Mouse (Mus musculus) liver, embryonic 14.5 days (tissue): Measurements from ENCODE around the gene Eif2b4. TPM values are rescaled to one million over a fixed set of nuclear protein-coding genes. Genes with fewer than 3 reads are reported as not detected.

Source experiments
- ATAC-seq: fragments of 200-750 bp; cut with Nextera tagmentation; 2 replicates; pipeline ENCODE4 v1.8.0; 2017; ENCODE audit warnings: moderate number of reproducible peaks, mild to moderate bottlenecking, moderate library complexity; ENCODE audit not compliant: insufficient read depth
- DNase-seq, 3 experiments: peaks; one replicate each; pipeline ENCODE4 v3.0.0-alpha.2; 2012 to 2013; ENCODE audit warnings: low read depth in 3 of 3, low spot score in 3 of 3
- H3K27ac ChIP-seq: fragments of 300-500 bp; sonication (generic); 2 replicates; pipeline ENCODE4 v1.5.1; 2014; ENCODE audit warnings: moderate library complexity, mild to moderate bottlenecking, control low read depth, inconsistent platforms
- H3K27me3 ChIP-seq: fragments of 300-500 bp; sonication (generic); 2 replicates; pipeline ENCODE4 v1.6.1; 2014; ENCODE audit warnings: mild to moderate bottlenecking, low read length, moderate library complexity; ENCODE audit not compliant: control insufficient read depth, insufficient read depth
- H3K36me3 ChIP-seq: fragments of 300-500 bp; sonication (generic); replicated peaks from 2 replicates; pipeline ENCODE4 v1.6.1; 2014; ENCODE audit warnings: low read depth; ENCODE audit not compliant: control insufficient read depth, insufficient read depth
- H3K4me1 ChIP-seq, 2 experiments: fragments of 200-500 bp in 1 of 2; fragments of 300-500 bp in 1 of 2; sonication (generic) in 1 of 2; replicated peaks; 2 replicates each; pipeline ENCODE4 v1.6.1; 2012 to 2014; ENCODE audit warnings: antibody characterized with exemption in 1 of 2, inconsistent platforms in 1 of 2, low read length in 1 of 2; ENCODE audit not compliant: control insufficient read depth in 2 of 2, insufficient read depth in 2 of 2
- H3K4me2 ChIP-seq: fragments of 300-500 bp; sonication (generic); 2 replicates; pipeline ENCODE4 v1.6.1; 2014; ENCODE audit warnings: low read depth, mild to moderate bottlenecking, control low read depth, moderate library complexity
- H3K4me3 ChIP-seq, 2 experiments: fragments of 200-500 bp in 1 of 2; fragments of 300-500 bp in 1 of 2; sonication (generic) in 1 of 2; 2 replicates each; pipeline ENCODE4 v1.5.1; 2012 to 2014; ENCODE audit warnings: low read depth in 2 of 2, low read length in 2 of 2, mild to moderate bottlenecking in 2 of 2, control low read depth in 1 of 2, inconsistent platforms in 1 of 2, moderate library complexity in 1 of 2; ENCODE audit not compliant: insufficient read depth in 1 of 2
- H3K9ac ChIP-seq: fragments of 300-500 bp; sonication (generic); replicated peaks from 2 replicates; pipeline ENCODE4 v1.6.1; 2014; ENCODE audit warnings: mild to moderate bottlenecking, control low read depth, moderate library complexity
- H3K9me3 ChIP-seq: fragments of 300-500 bp; sonication (generic); 2 replicates; pipeline ENCODE4 v1.6.1; 2016; ENCODE audit warnings: low read length, mixed read lengths; ENCODE audit not compliant: control insufficient read depth
- CTCF ChIP-seq: IDR thresholded peaks from 2 replicates; pipeline ENCODE4 v1.5.1; 2016; ENCODE audit warnings: antibody characterized with exemption, low read depth, control low read depth
- EP300 ChIP-seq: IDR thresholded peaks from 2 replicates; pipeline ENCODE4 v1.6.1; 2016; ENCODE audit warnings: antibody characterized with exemption, low read depth
- WGBS: fragments of 180-500 bp; shearing (Covaris S2); extraction: QIAGEN DNeasy Blood & Tissue Kit; methylation state at CpG from one replicate; pipeline ENCODE4 v1.1.7; 2014; ENCODE audit not compliant: insufficient replicate concordance; 5-methylcytosine and 5-hydroxymethylcytosine counted together
- polyA plus RNA-seq, 2 experiments: library from polyadenylated mRNA; depleted of rRNA in 1 of 2; stranded (reverse) in 1 of 2; unstranded in 1 of 2; fragments of >200 nt; fragmentation: Nextera tagmentation in 1 of 2; extraction: Ambion mirVana in 1 of 2; gene quantifications; 2 replicates each; pipeline versions ENCODE4 v1.2.1 to v1.2.3; 2012 to 2014

The Eif2b4 gene
- polyA plus RNA-seq, 2 experiments, result 29.9 to 46.1 TPM

DNA sequence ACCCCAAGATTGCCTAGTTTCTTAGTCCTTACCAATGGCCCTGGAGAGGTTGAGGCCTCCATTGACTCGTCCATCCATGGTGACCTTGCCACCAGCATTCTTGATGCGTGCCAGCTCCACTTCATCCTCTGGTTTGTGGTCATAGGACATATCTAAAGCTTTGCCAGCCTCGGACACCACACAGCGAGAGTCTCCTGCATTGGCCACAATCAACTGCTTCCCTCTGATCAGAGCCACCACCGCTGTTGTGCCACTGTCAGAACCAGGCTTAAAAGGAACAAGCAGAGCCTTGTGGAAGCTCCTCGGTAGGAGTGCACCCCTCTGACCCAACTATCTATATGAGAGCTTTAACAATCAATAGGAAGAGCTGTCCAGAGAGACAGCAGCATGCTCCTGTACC lies 11.2 kb upstream of the Eif2b4 start:
- no peak overlapping the region for H3K4me3 ChIP-seq
- H3K9ac ChIP-seq, result no peak overlapping the region
- H3K27me3 ChIP-seq, result no peaks in the 10 kb centered on the region
- H3K36me3 ChIP-seq, result peaks cover 70% of the 10 kb centered on the region
- no peak for DNase-seq
- H3K9me3 ChIP-seq, result no peaks in the 10 kb centered on the region; the same call in 1 of the 2 replicates
- peaks cover 0 to 3% of the 10 kb centered on the region in 2 experiments; a peak in 3 of 4 replicates for H3K4me1 ChIP-seq
- no peak for ATAC-seq
- no peak overlapping the region for H3K27ac ChIP-seq
- TF ChIP-seq EP300, result no peak
- TF ChIP-seq CTCF, result no peak
- H3K4me2 ChIP-seq, result no peak overlapping the region
- 87% methylated on average over 6 of the region's 6 CpGs for WGBS

DNA sequence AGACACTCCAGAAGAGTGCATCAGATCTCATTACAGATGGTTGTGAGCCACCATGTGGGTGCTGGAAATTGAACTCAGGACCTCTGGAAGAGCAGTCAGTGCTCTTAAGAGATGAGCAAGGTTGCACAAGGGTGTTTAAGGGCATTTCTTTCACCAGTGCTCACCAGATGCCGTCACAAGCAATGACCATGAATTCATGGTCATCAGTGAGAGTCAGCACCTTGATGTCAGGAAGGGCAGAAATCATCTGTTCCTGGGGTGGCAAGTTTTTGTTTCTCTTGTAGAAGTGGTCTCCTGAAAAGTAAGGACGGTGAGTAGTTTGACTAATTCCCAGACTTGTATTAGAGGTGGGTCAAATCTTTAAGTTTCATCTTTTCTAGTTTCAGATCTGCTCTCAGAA lies 10.6 kb upstream of the Eif2b4 start:
- Histone ChIP-seq H3K4me3 (no peak overlapping the region), H3K36me3 (peaks cover 76% of the 10 kb centered on the region), H3K4me2 (no peak overlapping the region), H3K4me1 (peaks cover 0 to 3% of the 10 kb centered on the region in 2 experiments; a peak in 3 of 4 replicates), H3K27ac (no peak overlapping the region), H3K9me3 (no peaks in the 10 kb centered on the region; the same call in 1 of the 2 replicates), H3K9ac (no peak overlapping the region), H3K27me3 (no peaks in the 10 kb centered on the region)
- ATAC-seq, result no peak
- 77% methylated on average over 2 of the region's 2 CpGs for WGBS
- TF ChIP-seq CTCF (no peak), EP300 (no peak)
- no peak for DNase-seq

DNA sequence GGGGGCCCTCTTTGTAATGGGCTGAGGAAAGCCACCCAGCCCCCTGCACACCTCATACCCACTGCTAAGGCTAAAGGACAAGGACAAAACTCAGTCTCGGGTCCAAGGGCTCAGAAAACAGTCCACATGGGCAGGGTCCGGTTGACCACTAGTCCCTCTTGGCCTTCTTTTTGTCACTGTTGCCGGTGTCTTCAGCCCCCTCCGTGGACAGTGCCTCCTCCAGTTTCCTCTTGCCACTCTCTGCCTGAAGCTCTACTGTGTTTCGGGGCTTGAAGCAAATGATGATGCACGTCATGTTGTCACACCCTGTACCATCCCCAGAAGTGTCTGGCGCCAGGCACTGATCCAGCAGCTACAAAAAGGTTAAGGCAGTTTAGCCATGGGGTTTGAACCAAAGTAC lies 9.7 kb upstream of the Eif2b4 start:
- H3K4me2 ChIP-seq, result peak overlapping the region; percentile 61
- no peaks in the 10 kb centered on the region for H3K27me3 ChIP-seq
- H3K4me1 ChIP-seq, result peaks cover 0 to 3% of the 10 kb centered on the region in 2 experiments; a peak in 3 of 4 replicates
- DNase-seq, result no peak
- H3K9me3 ChIP-seq, result no peaks in the 10 kb centered on the region; the same call in 1 of the 2 replicates
- H3K9ac ChIP-seq, result no peak overlapping the region
- H3K36me3 ChIP-seq, result peaks cover 78% of the 10 kb centered on the region
- WGBS, result 77% methylated on average over 7 of the region's 7 CpGs
- peak overlapping the region in 1 of 2 experiments; percentile 77; a peak in 2 of 4 replicates for H3K4me3 ChIP-seq
- TF ChIP-seq EP300, result no peak
- no peak for TF ChIP-seq CTCF
- ATAC-seq, result no peak
- no peak overlapping the region for H3K27ac ChIP-seq

DNA sequence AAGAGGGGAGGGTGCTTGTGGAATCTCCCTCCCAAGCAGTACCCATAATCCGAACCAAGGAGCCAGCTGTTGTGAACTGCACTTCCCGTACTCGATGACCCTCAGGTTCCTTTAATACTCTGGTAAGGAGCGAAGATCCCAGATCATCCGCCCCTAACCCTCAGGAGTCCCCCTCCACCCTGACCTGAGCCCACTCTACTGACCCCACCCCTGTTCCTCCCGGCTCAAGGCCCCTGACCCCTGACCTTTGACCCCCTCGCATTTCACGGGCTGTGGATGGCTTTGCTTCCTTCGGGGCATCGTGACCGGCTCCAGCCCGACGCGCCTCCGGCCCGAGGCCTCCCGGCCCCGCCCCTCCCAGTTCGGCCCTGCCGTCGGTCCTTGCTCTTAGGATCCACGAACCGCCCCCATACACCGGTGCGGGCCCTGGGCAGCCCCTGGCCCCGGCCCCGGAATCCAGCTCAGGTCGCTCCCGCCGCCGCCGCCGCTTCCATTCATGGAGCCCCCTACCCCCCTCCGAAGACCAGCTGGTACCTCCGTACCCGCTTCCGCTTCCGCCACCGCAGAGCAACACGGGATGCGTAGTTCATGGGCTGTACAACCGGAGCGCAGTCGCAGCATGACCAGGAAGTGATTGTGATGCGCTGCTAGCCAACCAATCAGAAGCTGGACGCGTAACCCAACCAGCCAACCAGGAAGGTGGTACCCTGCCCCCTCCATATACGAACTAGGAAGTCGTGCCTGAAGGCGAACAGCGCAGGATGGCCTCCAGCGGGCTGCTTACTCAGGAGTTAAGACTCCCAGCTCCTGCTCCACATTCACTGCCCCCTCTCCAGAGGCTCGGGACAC lies 8.7 kb upstream of the Eif2b4 start, which contains the start of gene Zfp513:
Zfp513 (minus strand) TSS at position 562 of the 849 bp plus-strand sequence.
- peaks cover 76% of the 10 kb centered on the region for H3K36me3 ChIP-seq
- 1% methylated on average over 53 of the region's 53 CpGs for WGBS
- no peaks in the 10 kb centered on the region for H3K27me3 ChIP-seq
- H3K9me3 ChIP-seq, result no peaks in the 10 kb centered on the region; the same call in 1 of the 2 replicates
- H3K9ac ChIP-seq, result peak within 1 kb of the TSS; percentile 67
- DNase-seq (peak; percentile 94 to 96 (median 95)), ATAC-seq (peak; percentile 95)
- TF ChIP-seq EP300, result 0 out of 2 replicates have a peak, but pooled peaks have one; percentile 12
- TF ChIP-seq CTCF, result peak; percentile 23; the same call in 1 of the 2 replicates
- peak within 1 kb of the TSS; percentile 77 to 85 for H3K4me3 ChIP-seq
- H3K27ac ChIP-seq, result peak within 1 kb of the TSS; percentile 43
- H3K4me2 ChIP-seq, result peak within 1 kb of the TSS; percentile 87
- H3K4me1 ChIP-seq, result peaks cover 0 to 3% of the 10 kb centered on the region in 2 experiments; a peak in 3 of 4 replicates
